Mouse (Mus musculus) myocyte (in vitro differentiated cells): ENCODE results near the gene Cdk19. TPM values are rescaled to one million over a fixed set of nuclear protein-coding genes. Genes with fewer than 3 reads are reported as not detected.

Source experiments
- H3K27me3 ChIP-seq: one replicate; pipeline ENCODE4 v1.6.1; 2011; ENCODE audit not compliant: control insufficient read depth, insufficient read depth, insufficient read length
- H3K36me3 ChIP-seq: one replicate; pipeline ENCODE4 v1.6.1; 2011; ENCODE audit not compliant: control insufficient read depth, insufficient read depth
- H3K4me2 ChIP-seq: one replicate; pipeline ENCODE4 v1.6.1; 2011; ENCODE audit warnings: low read depth, control low read depth
- H3K4me3 ChIP-seq: one replicate; pipeline ENCODE4 v1.5.1; 2011; ENCODE audit warnings: mild to moderate bottlenecking, control low read depth, moderate library complexity
- H3K79me2 ChIP-seq: one replicate; pipeline ENCODE4 v1.6.1; 2011; ENCODE audit not compliant: control insufficient read depth, insufficient read depth
- H3ac ChIP-seq: one replicate; pipeline ENCODE4 v1.6.1; 2011; ENCODE audit not compliant: control insufficient read depth, insufficient read length
- CEBPB ChIP-seq: IDR thresholded peaks from 2 replicates; pipeline ENCODE4 v1.6.1; 2011; ENCODE audit warnings: mild to moderate bottlenecking, moderate library complexity; ENCODE audit not compliant: poor library complexity, insufficient read depth, severe bottlenecking
- E2F4 ChIP-seq: IDR thresholded peaks from one replicate; pipeline ENCODE4 v1.6.1; 2011; ENCODE audit warnings: mild to moderate bottlenecking, control low read depth, moderate library complexity; ENCODE audit not compliant: insufficient read depth
- MAX ChIP-seq: IDR thresholded peaks from one replicate; pipeline ENCODE4 v1.6.1; 2011; ENCODE audit warnings: low read depth, mild to moderate bottlenecking, control low read depth
- MYOD1 ChIP-seq, 3 experiments: IDR thresholded peaks; one replicate each; pipeline ENCODE4 v1.6.1; 2011; ENCODE audit warnings: control low read depth in 2 of 3, low read depth in 2 of 3, mild to moderate bottlenecking in 2 of 3, moderate library complexity in 1 of 3; ENCODE audit not compliant: insufficient read length in 2 of 3, control insufficient read depth in 1 of 3
- MYOG ChIP-seq, 3 experiments: IDR thresholded peaks; one replicate each; pipeline ENCODE4 v1.6.1; 2011; ENCODE audit warnings: control low read depth in 2 of 3, low read depth in 2 of 3, mild to moderate bottlenecking in 2 of 3; ENCODE audit not compliant: insufficient read length in 2 of 3, control insufficient read depth in 1 of 3, insufficient read depth in 1 of 3
- POLR2A ChIP-seq: IDR thresholded peaks from one replicate; pipeline ENCODE4 v1.6.1; 2011; ENCODE audit warnings: low read depth, mild to moderate bottlenecking, control low read depth, moderate library complexity; ENCODE audit not compliant: insufficient read length
- POLR2AphosphoS2 ChIP-seq: IDR thresholded peaks from one replicate; pipeline ENCODE4 v1.6.1; 2011; ENCODE audit warnings: low read depth, control low read depth; ENCODE audit not compliant: insufficient read length
- REST ChIP-seq: IDR thresholded peaks from one replicate; pipeline ENCODE4 v1.6.1; 2011; ENCODE audit warnings: mild to moderate bottlenecking, control low read depth, moderate library complexity; ENCODE audit not compliant: insufficient read depth, insufficient read length
- SRF ChIP-seq: IDR thresholded peaks from one replicate; pipeline ENCODE4 v1.6.1; 2011; ENCODE audit warnings: low read depth; ENCODE audit not compliant: control insufficient read depth, insufficient read length
- TCF12 ChIP-seq: IDR thresholded peaks from one replicate; pipeline ENCODE4 v1.6.1; 2011; ENCODE audit warnings: mild to moderate bottlenecking, control low read depth; ENCODE audit not compliant: poor library complexity, insufficient read depth, severe bottlenecking
- TCF3 ChIP-seq: IDR thresholded peaks from one replicate; pipeline ENCODE4 v1.6.1; 2011; ENCODE audit warnings: low read depth, control low read depth; ENCODE audit not compliant: insufficient read length
- USF1 ChIP-seq: IDR thresholded peaks from one replicate; pipeline ENCODE4 v1.6.1; 2011; ENCODE audit warnings: low read depth, mild to moderate bottlenecking, control low read depth, moderate library complexity
- polyA plus RNA-seq: library from polyadenylated mRNA; unstranded; fragments of >200 nt; fragmentation: generic; extraction: Trizol; gene quantifications from one replicate; pipeline ENCODE4 v1.2.1, GENCODE M21; 2012; ENCODE audit warnings: missing spikeins

Cdk19 gene
- polyA plus RNA-seq, 1 experiment: 5.3 TPM

DNA sequence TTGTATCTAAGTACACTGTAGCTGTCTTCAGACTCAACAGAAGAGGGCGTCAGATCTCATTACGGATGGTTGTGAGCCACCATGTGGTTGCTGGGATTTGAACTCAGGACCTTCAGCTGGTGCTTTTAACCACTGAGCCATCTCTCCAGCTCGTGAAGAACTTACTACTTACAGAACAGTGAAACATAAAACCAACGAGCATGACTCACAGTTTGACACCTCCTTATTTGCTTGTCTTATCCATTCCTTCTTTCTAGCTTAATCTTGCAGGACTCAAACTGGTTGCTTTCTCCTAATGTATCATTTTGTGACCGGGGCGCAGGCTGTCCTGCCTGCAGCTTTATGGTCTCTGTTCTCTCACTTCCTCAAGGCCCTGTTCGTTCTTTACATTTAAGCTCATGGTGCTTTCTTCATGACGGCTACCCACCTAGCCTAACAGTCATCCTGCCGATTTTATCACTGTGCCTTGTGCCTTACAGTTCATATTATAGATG, 8.1 kb downstream of the Cdk19 start:
- Histone ChIP-seq H3ac (no peak overlapping the region), H3K79me2 (no peaks in the 10 kb centered on the region), H3K4me3 (peak overlapping the region; percentile 45), H3K36me3 (no peaks in the 10 kb centered on the region), H3K4me2 (peak overlapping the region; percentile 87), H3K27me3 (no peaks in the 10 kb centered on the region)
- TF ChIP-seq MYOG (IDR thresholded peaks at IDR 0.05; ENCODE audit: control insufficient read depth in 1 of 3, insufficient read depth in 1 of 3, insufficient read length in 2 of 3, low read depth in 2 of 3) (no peak), TCF3 (no peak), MAX (no peak), CEBPB (no peak), POLR2A (no peak), TCF12 (no peak), SRF (no peak), MYOD1 (IDR thresholded peaks at IDR 0.05; ENCODE audit: control insufficient read depth in 1 of 3, insufficient read length in 2 of 3, low read depth in 2 of 3) (no peak), E2F4 (no peak), REST (no peak), POLR2AphosphoS2 (no peak), USF1 (no peak)

DNA sequence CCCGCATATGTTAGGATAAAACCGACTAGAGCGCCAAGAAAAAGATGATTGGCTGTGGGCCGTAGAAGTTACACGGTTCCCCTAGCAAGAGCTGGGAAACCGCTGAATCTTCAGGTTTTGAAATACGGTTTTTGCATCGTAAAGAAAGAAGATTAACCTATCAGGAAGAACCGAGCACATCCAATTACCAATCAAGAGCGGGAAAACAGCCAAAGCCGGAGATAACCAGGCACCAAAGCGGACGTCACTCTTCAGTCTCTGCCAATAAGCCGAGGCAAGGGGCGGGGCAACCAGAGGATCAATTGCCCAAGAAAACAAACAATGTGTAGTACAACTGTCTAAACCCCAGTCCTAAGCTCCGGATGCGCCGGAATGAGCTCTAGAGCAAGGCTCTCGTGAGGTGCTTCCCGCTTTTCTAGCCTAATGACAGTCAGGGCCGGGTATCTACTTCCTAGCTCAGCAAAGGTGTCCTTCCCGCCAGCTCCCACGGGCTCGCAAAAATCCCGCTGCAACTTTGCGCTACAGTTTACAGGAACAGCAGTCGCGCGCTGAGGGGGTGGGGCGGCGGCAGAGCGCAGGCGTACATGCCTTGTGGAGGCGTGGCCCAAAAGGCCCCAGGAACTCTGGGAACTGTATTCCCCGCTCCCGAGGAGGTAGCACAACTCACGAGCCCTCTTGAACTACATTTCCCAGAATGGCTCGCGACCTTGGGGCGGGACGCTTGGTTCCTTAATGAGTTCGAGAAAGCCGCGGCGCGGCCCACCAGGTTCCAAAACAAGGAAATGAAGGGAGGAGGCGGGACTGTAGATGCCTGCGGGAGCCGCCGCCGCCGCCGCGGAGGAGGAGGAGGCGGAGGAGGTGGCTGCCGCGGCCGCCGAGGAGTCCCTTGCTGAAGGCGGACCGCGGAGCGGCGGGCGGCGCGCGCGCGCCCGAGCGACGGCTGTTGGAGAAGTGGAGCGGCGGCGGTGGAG, 9.5 kb downstream of the Cdk19 start:
- Histone ChIP-seq H3K79me2 (no peaks in the 10 kb centered on the region), H3K27me3 (no peaks in the 10 kb centered on the region), H3K36me3 (no peaks in the 10 kb centered on the region), H3ac (peak overlapping the region; percentile 49), H3K4me2 (peak overlapping the region; percentile 87), H3K4me3 (peak overlapping the region; percentile 45)
- peak; percentile 41 for TF ChIP-seq POLR2A
- peak in 1 of 3 experiments; percentile 37 for TF ChIP-seq MYOG (IDR thresholded peaks at IDR 0.05; ENCODE audit: control insufficient read depth in 1 of 3, insufficient read depth in 1 of 3, insufficient read length in 2 of 3, low read depth in 2 of 3)
- TF ChIP-seq E2F4: peak; percentile 66
- no peak for TF ChIP-seq CEBPB

DNA sequence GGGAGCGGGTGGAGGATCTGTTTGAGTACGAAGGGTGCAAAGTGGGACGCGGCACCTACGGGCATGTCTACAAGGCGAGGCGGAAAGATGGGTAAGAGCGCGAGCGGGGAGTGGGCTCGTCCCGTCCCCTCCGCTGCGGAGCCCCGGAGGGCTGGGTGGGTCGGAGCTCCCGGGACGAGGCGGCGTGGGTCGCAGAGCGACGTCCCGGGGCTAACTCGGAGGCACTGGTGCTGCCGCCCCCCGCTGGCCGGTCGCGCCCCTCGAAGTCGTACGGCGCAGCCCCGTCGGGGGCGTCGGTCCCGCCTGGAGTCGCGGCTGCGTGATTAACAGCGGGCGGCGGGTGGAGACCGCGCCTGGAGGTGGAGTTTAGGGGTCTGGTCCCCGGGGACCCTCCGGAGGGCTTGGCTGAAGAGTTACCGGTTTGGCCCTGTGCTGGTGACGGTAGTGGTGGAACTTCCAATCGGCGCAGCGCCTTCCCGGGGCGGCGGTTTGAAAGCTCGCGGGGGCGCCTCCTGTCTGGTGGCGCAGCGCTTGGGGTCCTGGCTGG, 10.3 kb downstream of the Cdk19 start:
- H3K4me3 ChIP-seq: peak overlapping the region; percentile 45
- H3ac ChIP-seq: peak overlapping the region; percentile 49
- no peaks in the 10 kb centered on the region for H3K79me2 ChIP-seq
- peak overlapping the region; percentile 79 for H3K4me2 ChIP-seq
- no peaks in the 10 kb centered on the region for H3K27me3 ChIP-seq
- TF ChIP-seq POLR2A: peak; percentile 24
- no peak for TF ChIP-seq TCF12
- peak; percentile 71 for TF ChIP-seq E2F4
- H3K36me3 ChIP-seq: no peaks in the 10 kb centered on the region

- H3ac ChIP-seq: peak overlapping the region; percentile 49
- H3K4me2 ChIP-seq: peak overlapping the region; percentile 79
- H3K79me2 ChIP-seq: no peaks in the 10 kb centered on the region
- TF ChIP-seq POLR2A (no peak), TCF12 (no peak), SRF (no peak), MYOG (IDR thresholded peaks at IDR 0.05; ENCODE audit: control insufficient read depth in 1 of 3, insufficient read depth in 1 of 3, insufficient read length in 2 of 3, low read depth in 2 of 3) (no peak), USF1 (no peak), MAX (no peak), E2F4 (no peak), MYOD1 (IDR thresholded peaks at IDR 0.05; ENCODE audit: control insufficient read depth in 1 of 3, insufficient read length in 2 of 3, low read depth in 2 of 3) (no peak), CEBPB (no peak), REST (no peak), POLR2AphosphoS2 (no peak), TCF3 (no peak)
- H3K27me3 ChIP-seq: no peaks in the 10 kb centered on the region
- H3K4me3 ChIP-seq: peak overlapping the region; percentile 45
- H3K36me3 ChIP-seq: no peaks in the 10 kb centered on the region
These were observed 11.0 kb downstream of the Cdk19 start for GRCm38 (mm10) chr10:40350245-40350932.
